Mouse (Mus musculus): ENCODE results near the gene Jsrp1. TPM values are rescaled to one million over a fixed set of nuclear protein-coding genes. Genes with fewer than 3 reads are reported as not detected.

Jsrp1 gene
- polyA plus RNA-seq, 1 experiment from 2014 or later = 5.6 TPM

- no peaks in the 10 kb centered on the region for H3K9me3 ChIP-seq (replicated peaks; ENCODE audit: control insufficient read depth, low read length)
- H3K36me3 ChIP-seq (ENCODE audit: control insufficient read depth, insufficient read depth) = peaks cover 43% of the 10 kb centered on the region
- no peak for ATAC-seq (replicated peaks; ENCODE audit: extremely low read depth, insufficient read depth, low FRiP score)
Observed at GRCm38 (mm10) chr10:80779565-80779964, 33.7 kb downstream of the Jsrp1 start.

GRCm38 (mm10) chr10:80777123-80777522 lies 36.2 kb downstream of the Jsrp1 start:
- no peak for ATAC-seq (replicated peaks; ENCODE audit: extremely low read depth, insufficient read depth, low FRiP score)
- H3K27me3 ChIP-seq (ENCODE audit: control insufficient read depth, insufficient read depth, low read length) = no peaks in the 10 kb centered on the region
- peaks cover 35% of the 10 kb centered on the region for H3K4me1 ChIP-seq (ENCODE audit: control insufficient read depth, insufficient read depth, low read length)
- H3K27ac ChIP-seq (ENCODE audit: low read length) = no peak overlapping the region
- 89% methylated on average over 5 of the region's 5 CpGs for whole genome bisulfite sequencing
- no peak overlapping the region for H3K4me2 ChIP-seq (ENCODE audit: low read depth, low read length)
- peaks cover 43% of the 10 kb centered on the region for H3K36me3 ChIP-seq (ENCODE audit: control insufficient read depth, insufficient read depth)
- no peaks in the 10 kb centered on the region for H3K9me3 ChIP-seq (replicated peaks; ENCODE audit: control insufficient read depth, low read length)
- H3K4me3 ChIP-seq (ENCODE audit: low read length) = no peak overlapping the region
- no peak overlapping the region for H3K9ac ChIP-seq (ENCODE audit: low read length)

More at GRCm38 (mm10) chr10:80779565-80779964, 33.7 kb downstream of the Jsrp1 start:
- Histone ChIP-seq H3K4me3 (ENCODE audit: low read length) (no peak overlapping the region), H3K4me2 (ENCODE audit: low read depth, low read length) (no peak overlapping the region), H3K9ac (ENCODE audit: low read length) (no peak overlapping the region), H3K4me1 (ENCODE audit: control insufficient read depth, insufficient read depth, low read length) (peaks cover 18% of the 10 kb centered on the region), H3K27me3 (ENCODE audit: control insufficient read depth, insufficient read depth, low read length) (no peaks in the 10 kb centered on the region), H3K27ac (ENCODE audit: low read length) (no peak overlapping the region)

- peak overlapping the region; percentile 16; the same call in 1 of the 2 replicates for H3K9ac ChIP-seq (ENCODE audit: low read length)
- no peaks in the 10 kb centered on the region for H3K27me3 ChIP-seq (ENCODE audit: control insufficient read depth, insufficient read depth, low read length)
- peak overlapping the region; percentile 53; the same call in 1 of the 2 replicates for H3K27ac ChIP-seq (ENCODE audit: low read length)
- H3K4me1 ChIP-seq (ENCODE audit: control insufficient read depth, insufficient read depth, low read length) = peaks cover 35% of the 10 kb centered on the region
- 70% methylated on average over 6 of the region's 6 CpGs for WGBS
- H3K4me3 ChIP-seq (ENCODE audit: low read length) = no peak overlapping the region
- peaks cover 45% of the 10 kb centered on the region for H3K36me3 ChIP-seq (ENCODE audit: control insufficient read depth, insufficient read depth)
- H3K9me3 ChIP-seq (replicated peaks; ENCODE audit: control insufficient read depth, low read length) = no peaks in the 10 kb centered on the region
- ATAC-seq (replicated peaks; ENCODE audit: extremely low read depth, insufficient read depth, low FRiP score) = no peak
- H3K4me2 ChIP-seq (ENCODE audit: low read depth, low read length) = no peak overlapping the region
Observed at GRCm38 (mm10) chr10:80776358-80776869, 36.9 kb downstream of the Jsrp1 start.

GRCm38 (mm10) chr10:80775731-80776130 lies 37.6 kb downstream of the Jsrp1 start:
- Histone ChIP-seq H3K4me3 (ENCODE audit: low read length) (no peak overlapping the region), H3K4me2 (ENCODE audit: low read depth, low read length) (no peak overlapping the region), H3K36me3 (ENCODE audit: control insufficient read depth, insufficient read depth) (peaks cover 41% of the 10 kb centered on the region), H3K27ac (ENCODE audit: low read length) (peak overlapping the region; percentile 53), H3K27me3 (ENCODE audit: control insufficient read depth, insufficient read depth, low read length) (no peaks in the 10 kb centered on the region), H3K4me1 (ENCODE audit: control insufficient read depth, insufficient read depth, low read length) (peaks cover 35% of the 10 kb centered on the region), H3K9ac (ENCODE audit: low read length) (peak overlapping the region; percentile 39), H3K9me3 (replicated peaks; ENCODE audit: control insufficient read depth, low read length) (no peaks in the 10 kb centered on the region)
- ATAC-seq (replicated peaks; ENCODE audit: extremely low read depth, insufficient read depth, low FRiP score) = no peak
- WGBS = 62% methylated on average over 4 of the region's 4 CpGs

- no peaks in the 10 kb centered on the region for H3K9me3 ChIP-seq (replicated peaks; ENCODE audit: control insufficient read depth, low read length)
- no peaks in the 10 kb centered on the region for H3K27me3 ChIP-seq (ENCODE audit: control insufficient read depth, insufficient read depth, low read length)
- no peak overlapping the region for H3K4me2 ChIP-seq (ENCODE audit: low read depth, low read length)
- H3K27ac ChIP-seq (ENCODE audit: low read length) = peak overlapping the region; percentile 53
- peaks cover 45% of the 10 kb centered on the region for H3K36me3 ChIP-seq (ENCODE audit: control insufficient read depth, insufficient read depth)
- H3K4me1 ChIP-seq (ENCODE audit: control insufficient read depth, insufficient read depth, low read length) = peaks cover 35% of the 10 kb centered on the region
- H3K9ac ChIP-seq (ENCODE audit: low read length) = peak overlapping the region; percentile 56
- WGBS = 38% methylated on average over 4 of the region's 4 CpGs
- peak; percentile 10; the same call in 1 of the 2 replicates for ATAC-seq (replicated peaks; ENCODE audit: extremely low read depth, insufficient read depth, low FRiP score)
- H3K4me3 ChIP-seq (ENCODE audit: low read length) = no peak overlapping the region
Observed at GRCm38 (mm10) chr10:80774981-80775380, 38.3 kb downstream of the Jsrp1 start.

- Histone ChIP-seq H3K4me2 (ENCODE audit: low read depth, low read length) (no peak overlapping the region), H3K36me3 (ENCODE audit: control insufficient read depth, insufficient read depth) (peaks cover 46% of the 10 kb centered on the region), H3K4me3 (ENCODE audit: low read length) (no peak overlapping the region), H3K4me1 (ENCODE audit: control insufficient read depth, insufficient read depth, low read length) (peaks cover 35% of the 10 kb centered on the region), H3K27me3 (ENCODE audit: control insufficient read depth, insufficient read depth, low read length) (no peaks in the 10 kb centered on the region), H3K9me3 (replicated peaks; ENCODE audit: control insufficient read depth, low read length) (no peaks in the 10 kb centered on the region), H3K27ac (ENCODE audit: low read length) (peak overlapping the region; percentile 96), H3K9ac (ENCODE audit: low read length) (peak overlapping the region; percentile 56; the same call in 1 of the 2 replicates)
- ATAC-seq (replicated peaks; ENCODE audit: extremely low read depth, insufficient read depth, low FRiP score) = peak; percentile 95
- 18% methylated on average over 2 of the region's 2 CpGs for WGBS
Observed at GRCm38 (mm10) chr10:80774549-80774948, 38.7 kb downstream of the Jsrp1 start.

GRCm38 (mm10) chr10:80773816-80774215 lies 39.5 kb downstream of the Jsrp1 start:
- H3K9me3 ChIP-seq (replicated peaks; ENCODE audit: control insufficient read depth, low read length) = no peaks in the 10 kb centered on the region
- H3K4me3 ChIP-seq (ENCODE audit: low read length) = no peak overlapping the region
- H3K4me2 ChIP-seq (ENCODE audit: low read depth, low read length) = peak overlapping the region; percentile 7; the same call in 1 of the 2 replicates
- ATAC-seq (replicated peaks; ENCODE audit: extremely low read depth, insufficient read depth, low FRiP score) = no peak
- H3K4me1 ChIP-seq (ENCODE audit: control insufficient read depth, insufficient read depth, low read length) = peaks cover 35% of the 10 kb centered on the region
- WGBS = 55% methylated on average over 5 of the region's 5 CpGs
- peak overlapping the region; percentile 96 for H3K27ac ChIP-seq (ENCODE audit: low read length)
- H3K9ac ChIP-seq (ENCODE audit: low read length) = peak overlapping the region; percentile 49
- H3K27me3 ChIP-seq (ENCODE audit: control insufficient read depth, insufficient read depth, low read length) = no peaks in the 10 kb centered on the region
- peaks cover 45% of the 10 kb centered on the region for H3K36me3 ChIP-seq (ENCODE audit: control insufficient read depth, insufficient read depth)

- no peak overlapping the region for H3K27ac ChIP-seq (ENCODE audit: low read length)
- ATAC-seq (replicated peaks; ENCODE audit: extremely low read depth, insufficient read depth, low FRiP score) = no peak
- 82% methylated on average over 6 of the region's 6 CpGs for WGBS
- H3K9ac ChIP-seq (ENCODE audit: low read length) = no peak overlapping the region
- peaks cover 18% of the 10 kb centered on the region for H3K4me1 ChIP-seq (ENCODE audit: control insufficient read depth, insufficient read depth, low read length)
- H3K4me3 ChIP-seq (ENCODE audit: low read length) = no peak overlapping the region
- H3K4me2 ChIP-seq (ENCODE audit: low read depth, low read length) = no peak overlapping the region
- no peaks in the 10 kb centered on the region for H3K9me3 ChIP-seq (replicated peaks; ENCODE audit: control insufficient read depth, low read length)
- H3K36me3 ChIP-seq (ENCODE audit: control insufficient read depth, insufficient read depth) = peaks cover 55% of the 10 kb centered on the region
- no peaks in the 10 kb centered on the region for H3K27me3 ChIP-seq (ENCODE audit: control insufficient read depth, insufficient read depth, low read length)
Observed at GRCm38 (mm10) chr10:80768365-80768764, 44.9 kb downstream of the Jsrp1 start.

GRCm38 (mm10) chr10:80766161-80766815 lies 47.0 kb downstream of the Jsrp1 start:
- Histone ChIP-seq H3K9ac (ENCODE audit: low read length) (peak overlapping the region; percentile 6; the same call in 1 of the 2 replicates), H3K27me3 (ENCODE audit: control insufficient read depth, insufficient read depth, low read length) (no peaks in the 10 kb centered on the region), H3K27ac (ENCODE audit: low read length) (peak overlapping the region; percentile 34; the same call in 1 of the 2 replicates), H3K36me3 (ENCODE audit: control insufficient read depth, insufficient read depth) (peaks cover 42% of the 10 kb centered on the region), H3K4me1 (ENCODE audit: control insufficient read depth, insufficient read depth, low read length) (peaks cover 22% of the 10 kb centered on the region), H3K4me2 (ENCODE audit: low read depth, low read length) (no peak overlapping the region), H3K4me3 (ENCODE audit: low read length) (no peak overlapping the region), H3K9me3 (replicated peaks; ENCODE audit: control insufficient read depth, low read length) (no peaks in the 10 kb centered on the region)
- no peak for ATAC-seq (replicated peaks; ENCODE audit: extremely low read depth, insufficient read depth, low FRiP score)
- WGBS = 60% methylated on average over 10 of the region's 10 CpGs
